Mouse (Mus musculus): ENCODE measurements around the gene Ndufa11.

GRCm38 (mm10) chr17:56759261-56759660, 41.7 kb downstream of the Ndufa11 start:
- TF ChIP-seq CTCF (IDR thresholded peaks at IDR 0.05; ENCODE audit: low read depth, low read length), result no peak
- TF ChIP-seq POLR2A (IDR thresholded peaks at IDR 0.05; ENCODE audit: borderline replicate concordance, low read depth, low read length), result no peak
